ENCODE assay signal across 21 mouse cellular contexts in genomic region chr12:79139417-79139816, GRCm38 (mm10). TPM values are rescaled to one million over a fixed set of nuclear protein-coding genes. Genes with fewer than 3 reads are reported as not detected.
"Had no signal": no experiment of that assay in that cellular context is flagged by ENCODE, and none has a peak within 500 bp of the region (broad histone marks: within the 10 kb centered on the region; RNA-seq: fewer than 3 reads in every experiment).

No protein-coding gene starts in this region.

- H3K36me3 ChIP-seq: liver, embryonic 12.5 days; lung, embryonic 15.5 days; midbrain, embryonic 10.5 days; midbrain, embryonic 12.5 days; neural tube, embryonic 13.5 days; neural tube, embryonic 15.5 days; stomach, embryonic 15.5 days had no signal

- DNase-seq: lung, postnatal 10 days; lung, postnatal 4 days; midbrain, embryonic 14.5 days; retina, postnatal 1 day; right cerebral cortex, adult 18-20 months; right cerebral cortex, postnatal 4 days; thymus, adult 18-20 months; thymus, postnatal 14 days; thymus, postnatal 36 days had no signal

- H3K27me3 ChIP-seq: lung, embryonic 15.5 days; midbrain, embryonic 12.5 days; neural tube, embryonic 13.5 days; neural tube, embryonic 15.5 days; stomach, embryonic 15.5 days had no signal

- H3K4me1 ChIP-seq: liver, embryonic 12.5 days; lung, embryonic 15.5 days; midbrain, embryonic 10.5 days; midbrain, embryonic 12.5 days; neural tube, embryonic 13.5 days; stomach, embryonic 15.5 days had no signal

- H3K9me3 ChIP-seq: liver, embryonic 12.5 days; lung, embryonic 15.5 days; midbrain, embryonic 10.5 days; midbrain, embryonic 12.5 days; neural tube, embryonic 13.5 days; neural tube, embryonic 15.5 days; stomach, embryonic 15.5 days had no signal

- ATAC-seq: liver, embryonic 12.5 days; midbrain, embryonic 16.5 days had no signal

- H3K4me3 ChIP-seq: liver, embryonic 12.5 days; lung, embryonic 15.5 days; midbrain, embryonic 10.5 days; midbrain, embryonic 12.5 days; myocyte; neural tube, embryonic 13.5 days; neural tube, embryonic 15.5 days; stomach, embryonic 15.5 days had no signal

- H3K27ac ChIP-seq: liver, embryonic 12.5 days; liver, embryonic 14.5 days; lung, embryonic 15.5 days; midbrain, embryonic 10.5 days; midbrain, embryonic 12.5 days; neural tube, embryonic 13.5 days; neural tube, embryonic 15.5 days; stomach, embryonic 15.5 days had no signal

- H3K4me2 ChIP-seq: liver, embryonic 12.5 days; lung, embryonic 15.5 days; midbrain, embryonic 12.5 days; neural tube, embryonic 13.5 days; neural tube, embryonic 15.5 days; stomach, embryonic 15.5 days had no signal

- H3K9ac ChIP-seq: liver, embryonic 12.5 days; liver, embryonic 14.5 days; lung, embryonic 15.5 days; midbrain, embryonic 12.5 days; neural tube, embryonic 13.5 days; neural tube, embryonic 15.5 days; stomach, embryonic 15.5 days had no signal

RNA-seq across cellular contexts. Expression of gene Arg2, which starts 8.8 kb away (rescaled TPM):
- total RNA-seq: megakaryocyte-erythroid progenitor cell, adult 5-6 weeks had no signal
- polyA plus RNA-seq: liver, adult 2 months; liver, embryonic 14.5 days had no signal
